Mouse (Mus musculus): ENCODE data around the gene Ddx27. TPM values are rescaled to one million over a fixed set of nuclear protein-coding genes. Genes with fewer than 3 reads are reported as not detected.
"Not testable (repeated sequence)": the region's sequence is repeated elsewhere in the genome, so short reads cannot be mapped to it uniquely, and the experiment has no call there.

The Ddx27 gene
- polyA plus RNA-seq, 1 experiment from 2014 or later, result 42.5 TPM

GRCm38 (mm10) chr2:166995021-166995795 is 19.8 kb upstream of the Ddx27 start:
- H3K4me3 ChIP-seq (ENCODE audit: low read depth, low read length), result peak overlapping the region; percentile 64
- H3K36me3 ChIP-seq (ENCODE audit: control insufficient read depth, insufficient read depth, low read length), result no peaks in the 10 kb centered on the region
- DNase-seq (ENCODE audit: low spot score, missing footprints) (peak; percentile 92), ATAC-seq (ENCODE audit: low FRiP score) (peak; percentile 37)
- no peaks in the 10 kb centered on the region for H3K9me3 ChIP-seq (ENCODE audit: control insufficient read depth, low read length)
- peaks cover 7% of the 10 kb centered on the region for H3K4me1 ChIP-seq (ENCODE audit: control insufficient read depth, insufficient read depth, low read length)
- H3K27ac ChIP-seq (ENCODE audit: low read depth, low read length), result peak overlapping the region; percentile 90
- WGBS, result 6% methylated on average over 28 of the region's 28 CpGs
- peak overlapping the region; percentile 79 for H3K9ac ChIP-seq (ENCODE audit: low read length)
- no peaks in the 10 kb centered on the region for H3K27me3 ChIP-seq (ENCODE audit: control insufficient read depth, insufficient read depth, low read length)
- H3K4me2 ChIP-seq, result peak overlapping the region; percentile 72

- WGBS, result under 1% methylated on average over 73 of the region's 88 CpGs
- Histone ChIP-seq H3K27ac (ENCODE audit: low read depth, low read length) (peak within 1 kb of the TSS; percentile 90), H3K27me3 (ENCODE audit: control insufficient read depth, insufficient read depth, low read length) (no peaks in the 10 kb centered on the region), H3K9ac (ENCODE audit: low read length) (peak within 1 kb of the TSS; percentile 79), H3K36me3 (ENCODE audit: control insufficient read depth, insufficient read depth, low read length) (no peaks in the 10 kb centered on the region), H3K4me1 (ENCODE audit: control insufficient read depth, insufficient read depth, low read length) (peaks cover 7% of the 10 kb centered on the region), H3K4me2 (peak within 1 kb of the TSS; percentile 72), H3K9me3 (ENCODE audit: control insufficient read depth, low read length) (no peaks in the 10 kb centered on the region), H3K4me3 (ENCODE audit: low read depth, low read length) (peak within 1 kb of the TSS; percentile 64)
- DNase-seq (ENCODE audit: low spot score, missing footprints) (peak; percentile 98), ATAC-seq (ENCODE audit: low FRiP score) (peak; percentile 99)
Observed at GRCm38 (mm10) chr2:166995796-166996532, 19.0 kb upstream of the Ddx27 start, which contains the start of gene Stau1. Gene Stau1, minus strand, starts transcription at chr2:166996299.

GRCm38 (mm10) chr2:166996533-166996894 is 18.5 kb upstream of the Ddx27 start:
- 45% methylated on average over 8 of the region's 8 CpGs for WGBS
- DNase-seq (ENCODE audit: low spot score, missing footprints), result no peak

GRCm38 (mm10) chr2:167001486-167001885 is 13.5 kb upstream of the Ddx27 start:
- Histone ChIP-seq H3K36me3 (ENCODE audit: control insufficient read depth, insufficient read depth, low read length) (no peaks in the 10 kb centered on the region), H3K4me2 (no peak overlapping the region), H3K27me3 (ENCODE audit: control insufficient read depth, insufficient read depth, low read length) (no peaks in the 10 kb centered on the region), H3K9me3 (ENCODE audit: control insufficient read depth, low read length) (no peaks in the 10 kb centered on the region), H3K4me1 (ENCODE audit: control insufficient read depth, insufficient read depth, low read length) (no peaks in the 10 kb centered on the region), H3K27ac (ENCODE audit: low read depth, low read length) (no peak overlapping the region), H3K9ac (ENCODE audit: low read length) (no peak overlapping the region), H3K4me3 (ENCODE audit: low read depth, low read length) (no peak overlapping the region)
- DNase-seq (ENCODE audit: low spot score, missing footprints) (peak; percentile 49), ATAC-seq (ENCODE audit: low FRiP score) (no peak)
- WGBS, result 83% methylated on average over 9 of the region's 9 CpGs

More at GRCm38 (mm10) chr2:166996533-166996894, 18.5 kb upstream of the Ddx27 start:
- peak overlapping the region; percentile 64; the same call in 1 of the 2 replicates for H3K4me3 ChIP-seq (ENCODE audit: low read depth, low read length)
- peak overlapping the region; percentile 59 for H3K9ac ChIP-seq (ENCODE audit: low read length)
- peaks cover 7% of the 10 kb centered on the region for H3K4me1 ChIP-seq (ENCODE audit: control insufficient read depth, insufficient read depth, low read length)
- peak; percentile 38 for ATAC-seq (ENCODE audit: low FRiP score)
- no peaks in the 10 kb centered on the region for H3K9me3 ChIP-seq (ENCODE audit: control insufficient read depth, low read length)
- H3K36me3 ChIP-seq (ENCODE audit: control insufficient read depth, insufficient read depth, low read length), result no peaks in the 10 kb centered on the region
- no peak overlapping the region; the same call in 1 of the 2 replicates for H3K27ac ChIP-seq (ENCODE audit: low read depth, low read length)
- H3K4me2 ChIP-seq, result peak overlapping the region; percentile 46
- H3K27me3 ChIP-seq (ENCODE audit: control insufficient read depth, insufficient read depth, low read length), result no peaks in the 10 kb centered on the region

GRCm38 (mm10) chr2:167004099-167004854 is 10.7 kb upstream of the Ddx27 start:
- 50% methylated on average over 8 of the region's 8 CpGs for WGBS
- Histone ChIP-seq H3K27me3 (ENCODE audit: control insufficient read depth, insufficient read depth, low read length) (no peaks in the 10 kb centered on the region), H3K9me3 (ENCODE audit: control insufficient read depth, low read length) (no peaks in the 10 kb centered on the region), H3K4me3 (ENCODE audit: low read depth, low read length) (no peak overlapping the region), H3K9ac (ENCODE audit: low read length) (no peak overlapping the region), H3K36me3 (ENCODE audit: control insufficient read depth, insufficient read depth, low read length) (no peaks in the 10 kb centered on the region), H3K4me1 (ENCODE audit: control insufficient read depth, insufficient read depth, low read length) (no peaks in the 10 kb centered on the region), H3K4me2 (no peak overlapping the region), H3K27ac (ENCODE audit: low read depth, low read length) (no peak overlapping the region)
- ATAC-seq (ENCODE audit: low FRiP score), result no peak
- DNase-seq (ENCODE audit: low spot score, missing footprints), result peak; percentile 90

GRCm38 (mm10) chr2:167006355-167006754 is 8.6 kb upstream of the Ddx27 start:
- Histone ChIP-seq H3K36me3 (ENCODE audit: control insufficient read depth, insufficient read depth, low read length) (no peaks in the 10 kb centered on the region), H3K9me3 (ENCODE audit: control insufficient read depth, low read length) (no peaks in the 10 kb centered on the region), H3K9ac (ENCODE audit: low read length) (no peak overlapping the region), H3K4me1 (ENCODE audit: control insufficient read depth, insufficient read depth, low read length) (no peaks in the 10 kb centered on the region), H3K4me2 (no peak overlapping the region), H3K27me3 (ENCODE audit: control insufficient read depth, insufficient read depth, low read length) (no peaks in the 10 kb centered on the region), H3K4me3 (ENCODE audit: low read depth, low read length) (no peak overlapping the region), H3K27ac (ENCODE audit: low read depth, low read length) (no peak overlapping the region)
- WGBS, result 93% methylated on average over 2 of the region's 2 CpGs
- DNase-seq (ENCODE audit: low spot score, missing footprints), result no peak
- ATAC-seq (ENCODE audit: low FRiP score), result no peak

GRCm38 (mm10) chr2:167007001-167007491 is 7.9 kb upstream of the Ddx27 start:
- Histone ChIP-seq H3K4me1 (ENCODE audit: control insufficient read depth, insufficient read depth, low read length) (no peaks in the 10 kb centered on the region), H3K36me3 (ENCODE audit: control insufficient read depth, insufficient read depth, low read length) (no peaks in the 10 kb centered on the region), H3K27me3 (ENCODE audit: control insufficient read depth, insufficient read depth, low read length) (no peaks in the 10 kb centered on the region), H3K4me3 (ENCODE audit: low read depth, low read length) (no peak overlapping the region), H3K4me2 (no peak overlapping the region), H3K9me3 (ENCODE audit: control insufficient read depth, low read length) (no peaks in the 10 kb centered on the region), H3K9ac (ENCODE audit: low read length) (no peak overlapping the region), H3K27ac (ENCODE audit: low read depth, low read length) (no peak overlapping the region)
- 83% methylated on average over 13 of the region's 13 CpGs for WGBS
- DNase-seq (ENCODE audit: low spot score, missing footprints), result peak; percentile 47
- ATAC-seq (ENCODE audit: low FRiP score), result no peak

- not testable (repeated sequence) for H3K36me3 ChIP-seq (ENCODE audit: control insufficient read depth, insufficient read depth, low read length); H3K4me1 ChIP-seq (ENCODE audit: control insufficient read depth, insufficient read depth, low read length); H3K9me3 ChIP-seq (ENCODE audit: control insufficient read depth, low read length); ATAC-seq (ENCODE audit: low FRiP score); H3K27ac ChIP-seq (ENCODE audit: low read depth, low read length); H3K27me3 ChIP-seq (ENCODE audit: control insufficient read depth, insufficient read depth, low read length); H3K9ac ChIP-seq (ENCODE audit: low read length); H3K4me2 ChIP-seq; H3K4me3 ChIP-seq (ENCODE audit: low read depth, low read length)
- peak; percentile 60 for DNase-seq (ENCODE audit: low spot score, missing footprints)
- 85% methylated on average over 4 of the region's 4 CpGs for WGBS
Observed at GRCm38 (mm10) chr2:167007565-167007964, 7.4 kb upstream of the Ddx27 start.
